Mouse (Mus musculus) thymus, adult 2 months (tissue): ENCODE data around the gene Mettl7a3. TPM values are rescaled to one million over a fixed set of nuclear protein-coding genes. Genes with fewer than 3 reads are reported as not detected.
A peak's percentile ranks its signal among the peaks of the same experiment; 100 is the strongest.

Source experiments
- DNase-seq: peaks from one replicate; pipeline ENCODE4 v3.0.0; 2021
- H3K27ac ChIP-seq: fragments of 200-500 bp; 2 replicates; pipeline ENCODE4 v1.5.1; 2012; ENCODE audit warnings: low read length, control low read depth; ENCODE audit not compliant: control insufficient read depth, insufficient read depth
- H3K27me3 ChIP-seq: fragments of 200-500 bp; 2 replicates; pipeline ENCODE4 v1.6.1; 2012; ENCODE audit warnings: mild to moderate bottlenecking, low read length, moderate library complexity, mixed read lengths; ENCODE audit not compliant: control insufficient read depth, insufficient read depth
- H3K36me3 ChIP-seq: fragments of 200-500 bp; 2 replicates; pipeline ENCODE4 v1.6.1; 2012; ENCODE audit warnings: mild to moderate bottlenecking, low read length, moderate library complexity; ENCODE audit not compliant: control insufficient read depth, insufficient read depth
- H3K4me1 ChIP-seq: fragments of 200-500 bp; replicated peaks from 2 replicates; pipeline ENCODE4 v1.6.1; 2012; ENCODE audit warnings: low read length; ENCODE audit not compliant: control insufficient read depth, insufficient read depth
- H3K4me3 ChIP-seq: fragments of 200-500 bp; 2 replicates; pipeline ENCODE4 v1.5.1; 2012; ENCODE audit warnings: mild to moderate bottlenecking, low read length, control low read depth, moderate library complexity; ENCODE audit not compliant: control insufficient read depth, insufficient read depth
- CTCF ChIP-seq: fragments of 200-500 bp; IDR thresholded peaks from 2 replicates; pipeline ENCODE4 v1.5.1; 2012; ENCODE audit warnings: mild to moderate bottlenecking, control low read depth, low read length, moderate library complexity, borderline replicate concordance; ENCODE audit not compliant: control insufficient read depth, poor library complexity, insufficient read depth; ENCODE audit errors: extremely low read depth
- POLR2A ChIP-seq: fragments of 200-500 bp; IDR thresholded peaks from 2 replicates; pipeline ENCODE4 v1.6.1; 2012; ENCODE audit warnings: mild to moderate bottlenecking, low read length, control low read depth, moderate library complexity; ENCODE audit not compliant: control insufficient read depth, poor library complexity, insufficient read depth; ENCODE audit errors: extremely low read depth
- WGBS: fragments of 180-500 bp; shearing (Covaris S2); methylation state at CpG from one replicate; pipeline ENCODE4 v1.1.7; 2018; 5-methylcytosine and 5-hydroxymethylcytosine counted together
- polyA plus RNA-seq: library from polyadenylated mRNA; depleted of rRNA; stranded (reverse); fragments of >200 nt; gene quantifications from 2 replicates; pipeline ENCODE4 v1.2.3, GENCODE M21; 2012; rRNA removed

Gene Mettl7a3
- polyA plus RNA-seq, result 0.05 TPM in 1 of 2 replicates, not detected in the other

DNA sequence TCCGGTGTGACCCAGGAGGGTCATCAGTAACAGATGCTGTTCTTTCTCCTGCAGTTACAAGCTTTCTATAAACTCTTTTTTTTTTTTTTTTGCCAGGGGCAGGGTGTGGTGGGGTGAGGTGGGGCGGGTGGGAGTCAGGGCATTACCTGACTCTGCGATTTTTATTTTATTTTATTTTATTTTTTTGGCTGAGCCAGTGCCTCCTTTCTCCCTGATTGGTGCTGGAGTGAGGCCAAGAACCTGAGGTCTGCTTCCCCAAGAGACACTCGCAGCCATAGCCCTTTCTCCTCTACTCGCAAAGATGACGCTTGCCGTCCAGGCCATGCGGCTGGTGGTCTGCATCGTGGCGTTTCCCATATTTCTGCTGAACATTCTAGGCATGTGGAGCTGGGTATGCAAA lies at the start of gene Mettl7a3:
TSS of gene Mettl7a3 (plus strand) at position 301 of the 400 bp plus-strand sequence.
- 87% methylated on average over 10 of the region's 10 CpGs for WGBS
- TF ChIP-seq POLR2A (no peak), CTCF (no peak)
- Histone ChIP-seq H3K27me3 (no peaks in the 10 kb centered on the region), H3K4me1 (no peaks in the 10 kb centered on the region; the same call in 1 of the 2 replicates), H3K4me3 (no peak within 1 kb of the TSS), H3K27ac (no peak within 1 kb of the TSS), H3K36me3 (no peaks in the 10 kb centered on the region)
- no peak for DNase-seq

DNA sequence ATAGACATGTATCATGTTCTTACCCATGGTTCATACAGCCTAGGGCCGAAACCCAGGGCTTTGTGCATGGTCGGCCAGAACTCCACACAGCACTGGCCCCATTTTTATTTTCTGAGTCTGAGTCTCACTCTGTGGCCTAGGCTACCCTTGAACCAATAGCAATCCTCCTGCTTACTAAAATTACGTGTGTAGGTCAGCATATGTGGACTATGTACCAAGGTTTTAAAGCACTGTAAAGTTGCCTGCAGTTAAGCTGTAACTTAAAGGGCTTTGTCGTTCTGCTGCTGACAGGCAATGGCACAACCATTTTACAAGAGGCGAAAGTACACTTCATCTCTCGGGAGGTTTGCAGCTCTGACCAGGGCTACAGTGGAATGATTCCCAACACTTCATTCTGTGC lies 45.7 kb upstream of the Mettl7a3 start:
- no peak for TF ChIP-seq CTCF
- TF ChIP-seq POLR2A, result no peak
- Histone ChIP-seq H3K4me1 (no peaks in the 10 kb centered on the region), H3K27ac (no peak overlapping the region), H3K27me3 (no peaks in the 10 kb centered on the region), H3K4me3 (no peak overlapping the region), H3K36me3 (no peaks in the 10 kb centered on the region)
- 97% methylated on average over 6 of the region's 6 CpGs for WGBS
- no peak for DNase-seq

DNA sequence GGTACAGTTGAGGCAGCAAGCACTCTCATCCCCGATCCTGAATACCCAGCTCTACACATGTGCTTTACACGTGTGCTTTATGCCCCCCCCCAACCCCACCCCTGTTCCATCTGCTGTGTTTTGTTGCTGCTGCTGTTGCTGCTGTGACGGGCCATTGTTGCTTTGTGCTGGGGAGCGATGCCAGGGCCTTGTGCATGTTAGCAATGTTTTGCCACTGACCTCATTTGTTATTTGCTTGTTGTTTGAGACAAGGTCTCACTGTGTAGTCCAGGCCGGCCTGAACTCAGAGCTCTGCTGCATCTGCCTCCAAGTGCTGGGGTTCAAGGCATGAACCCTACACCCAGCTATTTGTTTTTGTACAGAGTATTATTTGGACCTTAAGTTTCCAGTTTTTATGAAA lies 43.9 kb upstream of the Mettl7a3 start:
- no peaks in the 10 kb centered on the region for H3K27me3 ChIP-seq
- H3K36me3 ChIP-seq, result no peaks in the 10 kb centered on the region
- DNase-seq, result no peak
- TF ChIP-seq CTCF (no peak), POLR2A (no peak)
- H3K4me3 ChIP-seq, result no peak overlapping the region
- H3K4me1 ChIP-seq, result no peaks in the 10 kb centered on the region
- 92% methylated on average over 5 of the region's 5 CpGs for WGBS
- H3K27ac ChIP-seq, result no peak overlapping the region

DNA sequence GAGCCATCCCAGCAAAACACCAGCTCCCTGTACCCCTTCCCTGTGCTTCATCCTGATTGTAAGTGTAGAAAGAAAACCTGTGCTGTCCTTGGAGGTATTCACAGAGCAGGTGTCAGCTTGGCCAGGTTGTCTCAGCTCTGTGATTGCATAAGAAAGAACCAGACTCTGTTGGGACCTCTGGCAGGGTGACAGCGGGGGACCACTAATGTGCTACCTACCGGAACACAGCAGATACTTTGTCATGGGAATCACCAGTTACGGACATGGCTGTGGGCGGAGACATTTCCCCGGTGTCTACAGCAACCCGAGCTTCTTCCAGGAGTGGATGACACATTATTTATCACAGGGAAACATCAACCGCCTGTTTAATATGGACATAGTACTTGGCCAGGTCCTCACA lies 42.4 kb upstream of the Mettl7a3 start:
- WGBS, result 90% methylated on average over 7 of the region's 7 CpGs

DNA sequence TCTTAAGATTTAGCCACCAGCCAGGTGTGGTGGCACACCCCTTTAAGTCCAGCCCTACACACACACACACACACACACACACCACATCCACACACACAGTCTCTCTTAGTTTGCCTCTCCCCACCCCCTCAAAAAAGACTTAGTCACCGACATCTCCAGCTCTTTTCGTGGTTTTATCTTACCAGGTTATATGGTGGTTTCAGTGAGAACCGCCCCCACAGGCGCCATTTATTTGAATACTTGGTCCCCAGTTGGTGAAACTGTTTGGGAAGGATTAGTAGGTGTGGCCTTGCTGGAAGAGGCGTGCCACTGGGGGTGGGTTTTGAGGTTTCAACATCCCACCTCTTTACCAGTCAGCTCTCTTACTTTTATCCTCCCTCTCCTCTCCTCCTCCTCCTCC lies 36.9 kb upstream of the Mettl7a3 start:
- Histone ChIP-seq H3K4me1 (no peaks in the 10 kb centered on the region), H3K4me3 (no peak overlapping the region), H3K27me3 (no peaks in the 10 kb centered on the region), H3K36me3 (no peaks in the 10 kb centered on the region), H3K27ac (no peak overlapping the region)
- 74% methylated on average over 5 of the region's 5 CpGs for WGBS
- TF ChIP-seq CTCF (no peak), POLR2A (no peak)
- DNase-seq, result no peak

More for the DNA sequence above, 42.4 kb upstream of the Mettl7a3 start:
- no peak for TF ChIP-seq POLR2A
- TF ChIP-seq CTCF, result no peak
- H3K4me1 ChIP-seq, result no peaks in the 10 kb centered on the region
- H3K27ac ChIP-seq, result no peak overlapping the region
- DNase-seq, result no peak
- no peaks in the 10 kb centered on the region for H3K27me3 ChIP-seq
- no peaks in the 10 kb centered on the region for H3K36me3 ChIP-seq
- no peak overlapping the region for H3K4me3 ChIP-seq

DNA sequence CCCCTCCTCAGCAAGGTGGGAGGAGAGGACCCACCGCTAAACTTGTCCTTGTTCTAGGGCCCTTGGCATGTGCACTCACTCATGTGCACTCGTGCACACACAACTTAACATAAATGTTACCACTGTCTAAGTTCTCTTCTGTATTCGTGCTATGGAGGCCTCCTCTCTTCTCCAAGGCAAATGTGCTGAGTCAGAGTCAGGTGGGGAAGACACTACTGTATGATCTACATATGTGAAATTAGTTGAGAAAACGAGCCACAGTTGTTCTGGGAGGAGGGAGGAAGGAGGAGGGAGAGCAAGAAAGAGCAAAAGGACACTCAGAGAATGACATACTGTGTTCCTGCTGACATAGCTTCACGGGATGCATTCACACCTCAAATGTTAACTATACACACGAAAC lies 34.2 kb upstream of the Mettl7a3 start:
- H3K27ac ChIP-seq, result no peak overlapping the region
- no peak overlapping the region for H3K4me3 ChIP-seq
- no peaks in the 10 kb centered on the region for H3K27me3 ChIP-seq
- peaks cover 1% of the 10 kb centered on the region; the same call in 1 of the 2 replicates for H3K4me1 ChIP-seq
- no peaks in the 10 kb centered on the region for H3K36me3 ChIP-seq
- DNase-seq, result peak; percentile 9
- TF ChIP-seq CTCF (no peak), POLR2A (no peak)
- WGBS, result 54% methylated on average over 6 of the region's 6 CpGs

DNA sequence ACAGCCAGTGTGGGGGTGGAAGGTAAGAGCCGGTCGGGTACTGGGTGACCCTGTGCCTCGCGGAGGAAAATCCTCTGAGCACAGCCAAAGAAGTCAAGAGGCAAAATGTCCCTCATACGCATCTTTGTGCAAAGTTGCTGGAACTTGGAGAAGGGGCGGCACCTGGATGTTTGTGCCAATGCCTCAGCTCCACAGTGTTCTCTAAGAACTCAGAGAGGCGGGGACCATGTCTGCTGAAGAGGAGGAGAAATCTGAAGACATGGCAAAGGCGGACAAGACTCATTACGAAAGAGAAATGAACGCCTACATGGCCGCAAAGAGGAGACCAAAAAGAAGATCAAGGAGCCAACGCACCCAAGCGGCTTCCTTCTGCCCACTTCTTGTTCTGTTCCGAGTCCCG lies 33.2 kb upstream of the Mettl7a3 start:
- H3K27ac ChIP-seq, result no peak overlapping the region
- H3K27me3 ChIP-seq, result no peaks in the 10 kb centered on the region
- H3K36me3 ChIP-seq, result no peaks in the 10 kb centered on the region
- H3K4me3 ChIP-seq, result no peak overlapping the region
- DNase-seq, result no peak
- WGBS, result 93% methylated on average over 15 of the region's 15 CpGs
- H3K4me1 ChIP-seq, result peaks cover 2% of the 10 kb centered on the region; the same call in 1 of the 2 replicates
- TF ChIP-seq CTCF (no peak), POLR2A (no peak)
